14 mouse cellular contexts compared by ENCODE assay signal in the genomic region with DNA sequence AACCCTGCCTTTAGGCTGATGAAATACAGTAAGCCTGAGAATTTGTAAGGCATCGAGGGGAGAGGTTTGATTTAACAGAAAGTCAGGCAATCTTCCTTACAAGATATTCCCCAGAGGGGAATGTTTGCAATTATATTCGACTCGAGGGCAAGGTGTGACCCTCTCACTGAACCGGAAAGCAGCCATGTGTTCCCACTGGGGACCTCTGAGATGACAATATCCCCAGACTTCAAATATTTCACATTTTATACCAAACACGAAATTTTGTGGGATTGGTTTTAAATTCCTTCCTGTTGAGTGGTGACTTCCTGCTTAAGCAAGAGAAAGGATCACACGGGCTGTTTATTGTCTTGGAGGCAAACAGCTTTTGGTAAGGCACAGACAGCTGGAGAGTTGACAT. TPM values are rescaled to one million over a fixed set of nuclear protein-coding genes. Genes with fewer than 3 reads are reported as not detected.
DNase-seq lines count a peak whose midpoint lies in the region; ATAC-seq and TF ChIP-seq lines count a peak whose summit lies in the region.
"Had no signal": no experiment of that assay in that cellular context is flagged by ENCODE, and none has a peak within 500 bp of the region (broad histone marks: within the 10 kb centered on the region; RNA-seq: fewer than 3 reads in every experiment).

No protein-coding gene starts in this region.

- H3K4me2 ChIP-seq in heart, postnatal 0 days (ENCODE audit: low read depth, low read length), result no peak overlapping the region
- H3K4me2 ChIP-seq in midbrain, embryonic 14.5 days (ENCODE audit: low read length), result no peak overlapping the region
- H3K4me2 ChIP-seq: heart, embryonic 15.5 days had no signal

- DNase-seq in heart, postnatal 0 days (ENCODE audit: low spot score), result peak; percentile 26
- no peak for DNase-seq in heart, postnatal 36 days
- DNase-seq in midbrain, embryonic 14.5 days, result peak; percentile 31
- DNase-seq in midbrain, embryonic 10.5 days (ENCODE audit: low spot score), result no peak
- peak; percentile 56 for DNase-seq in forelimb bud, embryonic 11.5 days (ENCODE audit: low read depth, low spot score)
- no peak for DNase-seq in spleen, postnatal 4 days (ENCODE audit: low spot score in 2 of 2)
- no peak for DNase-seq in frontal cortex, postnatal 36 days (ENCODE audit: low spot score in 2 of 2)
- DNase-seq in right cerebral cortex, postnatal 10 days (ENCODE audit: low spot score in 2 of 2), result no peak
- DNase-seq: cerebellum, postnatal 25 days; thymus, adult 18-20 months had no signal

- TF ChIP-seq CTCF in heart, postnatal 0 days (IDR thresholded peaks at IDR 0.05; ENCODE audit: low read depth), result no peak

- H3K27me3 ChIP-seq in heart, postnatal 0 days (ENCODE audit: control insufficient read depth, insufficient read depth, low read length), result no peaks in the 10 kb centered on the region
- H3K27me3 ChIP-seq in midbrain, embryonic 14.5 days (ENCODE audit: control insufficient read depth, insufficient read depth, low read length), result peaks cover 2% of the 10 kb centered on the region; the same call in 1 of the 2 replicates
- H3K27me3 ChIP-seq in midbrain, embryonic 10.5 days (ENCODE audit: low read depth, poor library complexity, severe bottlenecking), result peaks cover 29% of the 10 kb centered on the region

- intact Hi-C loops in heart, postnatal 36 days (cut with DNase I), result no loop called here

- no peak overlapping the region for H3K27ac ChIP-seq in heart, postnatal 0 days (ENCODE audit: low read depth)
- no peak overlapping the region for H3K27ac ChIP-seq in midbrain, embryonic 14.5 days (replicated peaks; ENCODE audit: low read depth, low read length)
- no peak overlapping the region for H3K27ac ChIP-seq in midbrain, embryonic 10.5 days (replicated peaks)
- H3K27ac ChIP-seq: heart, embryonic 15.5 days had no signal

- H3K9ac ChIP-seq in heart, postnatal 0 days (replicated peaks; ENCODE audit: low read depth, low read length), result no peak overlapping the region
- no peak overlapping the region for H3K9ac ChIP-seq in midbrain, embryonic 14.5 days (replicated peaks; ENCODE audit: low read length)
- H3K9ac ChIP-seq: heart, embryonic 15.5 days had no signal

- TF ChIP-seq EP300 in heart, postnatal 0 days (IDR thresholded peaks at IDR 0.05; ENCODE audit: low read depth), result no peak

- ATAC-seq in heart, postnatal 0 days (ENCODE audit: insufficient read depth, low read depth), result no peak
- ATAC-seq in midbrain, embryonic 14.5 days (ENCODE audit: low FRiP score, low TSS enrichment), result no peak
- ATAC-seq: activated CD4-positive, CD25-positive, alpha-beta regulatory T cell, adult 4 months; forebrain, embryonic 14.5 days had no signal

- H3K4me3 ChIP-seq in heart, postnatal 0 days (ENCODE audit: low read depth, low read length), result no peak overlapping the region
- no peak overlapping the region for H3K4me3 ChIP-seq in midbrain, embryonic 14.5 days (replicated peaks; ENCODE audit: low read depth, low read length)
- H3K4me3 ChIP-seq in midbrain, embryonic 10.5 days, result no peak overlapping the region
- H3K4me3 ChIP-seq: heart, embryonic 15.5 days had no signal

- H3K9me3 ChIP-seq in heart, postnatal 0 days (replicated peaks; ENCODE audit: control insufficient read depth, low read length), result no peaks in the 10 kb centered on the region
- no peaks in the 10 kb centered on the region for H3K9me3 ChIP-seq in midbrain, embryonic 14.5 days (ENCODE audit: control insufficient read depth, low read length)
- H3K9me3 ChIP-seq in midbrain, embryonic 10.5 days (replicated peaks), result no peaks in the 10 kb centered on the region
- H3K9me3 ChIP-seq: heart, embryonic 15.5 days had no signal

- H3K36me3 ChIP-seq in heart, postnatal 0 days (replicated peaks; ENCODE audit: control insufficient read depth, insufficient read depth, low read length), result no peaks in the 10 kb centered on the region
- no peaks in the 10 kb centered on the region for H3K36me3 ChIP-seq in midbrain, embryonic 14.5 days (ENCODE audit: control insufficient read depth, insufficient read depth, low read length)
- no peaks in the 10 kb centered on the region for H3K36me3 ChIP-seq in midbrain, embryonic 10.5 days
- H3K36me3 ChIP-seq: heart, embryonic 15.5 days had no signal

- H3K4me1 ChIP-seq in heart, postnatal 0 days (ENCODE audit: control insufficient read depth, insufficient read depth), result peaks cover 16% of the 10 kb centered on the region
- peaks cover 11% of the 10 kb centered on the region; the same call in 1 of the 2 replicates for H3K4me1 ChIP-seq in midbrain, embryonic 14.5 days (ENCODE audit: control insufficient read depth, insufficient read depth, low read length)
- H3K4me1 ChIP-seq in midbrain, embryonic 10.5 days, result peaks cover 14% of the 10 kb centered on the region

- WGBS in heart, postnatal 0 days, result 37% methylated on average over 6 of the region's 6 CpGs
- WGBS in midbrain, embryonic 14.5 days, result 33% methylated on average over 6 of the region's 6 CpGs
- 57% methylated on average over 6 of the region's 6 CpGs for WGBS in midbrain, embryonic 10.5 days

RNA-seq across cellular contexts. Expression of a gene that starts 2.7 kb away (rescaled TPM):
- total RNA-seq in heart, postnatal 0 days (2014; rRNA removed; ENCODE audit: low replicate concordance), result 1.2 TPM in 1 of 2 replicates, not detected in the other
- polyA plus RNA-seq in heart, postnatal 0 days (2015; fragmentation: Nextera tagmentation; extraction: Ambion mirVana), result 0.18 TPM in 1 of 2 replicates, not detected in the other
- total RNA-seq in heart, postnatal 36 days (2021), result under 1 TPM in 1 of 2 experiments, not detected in 1; 0.33 TPM
- polyA plus RNA-seq in midbrain, embryonic 14.5 days (2014; fragmentation: Nextera tagmentation; extraction: Ambion mirVana), result not detected in 2 replicates
- polyA plus RNA-seq in midbrain, embryonic 10.5 days (2016; fragmentation: Nextera tagmentation; extraction: Ambion mirVana), result not detected in 2 replicates
- total RNA-seq: neutrophil, adult 5-6 weeks had no signal
- polyA plus RNA-seq: forebrain, embryonic 14.5 days had no signal

RNA-seq across cellular contexts. Expression of a gene that starts 6.9 kb away (rescaled TPM):
- 0.08 and 1.7 TPM in 2 replicates for total RNA-seq in heart, postnatal 0 days (2014; rRNA removed; ENCODE audit: low replicate concordance)
- 0.12 and 0.18 TPM in 2 replicates for polyA plus RNA-seq in heart, postnatal 0 days (2015; fragmentation: Nextera tagmentation; extraction: Ambion mirVana)
- total RNA-seq in heart, postnatal 36 days (2021), result under 1 TPM in 1 of 2 experiments, not detected in 1; 0.14 TPM
- 0.08 TPM in 1 of 2 replicates, not detected in the other for polyA plus RNA-seq in midbrain, embryonic 14.5 days (2014; fragmentation: Nextera tagmentation; extraction: Ambion mirVana)
- 0.26 and 0.30 TPM in 2 replicates for polyA plus RNA-seq in midbrain, embryonic 10.5 days (2016; fragmentation: Nextera tagmentation; extraction: Ambion mirVana)

Comparison
In these comparisons a context has a peak if more than half of its experiments do, and no peak if none do; other contexts are left out.
1. DNase-seq: peak in heart, postnatal 0 days (single experiment), midbrain, embryonic 14.5 days (single experiment) and forelimb bud, embryonic 11.5 days (single experiment); none in heart, postnatal 36 days (0 of 2), midbrain, embryonic 10.5 days (single experiment), spleen, postnatal 4 days (0 of 2), frontal cortex, postnatal 36 days (0 of 2) and right cerebral cortex, postnatal 10 days (0 of 2).